Mouse (Mus musculus) liver, embryonic 15.5 days (tissue): Measurements from ENCODE around the gene Gm5617. TPM values are rescaled to one million over a fixed set of nuclear protein-coding genes. Genes with fewer than 3 reads are reported as not detected.
"Not testable (repeated sequence)": the region's sequence is repeated elsewhere in the genome, so short reads cannot be mapped to it uniquely, and the experiment has no call there.

ENCODE experiments used
- ATAC-seq: fragments of 200-750 bp; cut with Nextera tagmentation; 2 replicates; pipeline ENCODE4 v1.8.0; 2017; ENCODE audit warnings: moderate number of reproducible peaks, mild to moderate bottlenecking, moderate library complexity; ENCODE audit not compliant: insufficient read depth
- H3K27ac ChIP-seq: fragments of 300-500 bp; sonication (generic); replicated peaks from 2 replicates; pipeline ENCODE4 v1.5.1; 2015; ENCODE audit warnings: mild to moderate bottlenecking, inconsistent platforms
- H3K27me3 ChIP-seq: fragments of 300-500 bp; sonication (generic); 2 replicates; pipeline ENCODE4 v1.6.1; 2015; ENCODE audit warnings: mild to moderate bottlenecking, inconsistent platforms
- H3K36me3 ChIP-seq: fragments of 300-500 bp; sonication (generic); replicated peaks from 2 replicates; pipeline ENCODE4 v1.6.1; 2015; ENCODE audit warnings: moderate library complexity, mild to moderate bottlenecking, inconsistent platforms
- H3K4me1 ChIP-seq: fragments of 300-500 bp; sonication (generic); replicated peaks from 2 replicates; pipeline ENCODE4 v1.6.1; 2015; ENCODE audit warnings: inconsistent platforms
- H3K4me2 ChIP-seq: fragments of 300-500 bp; sonication (generic); 2 replicates; pipeline ENCODE4 v1.6.1; 2015; ENCODE audit warnings: moderate library complexity, mild to moderate bottlenecking, inconsistent platforms
- H3K4me3 ChIP-seq: fragments of 300-500 bp; sonication (generic); replicated peaks from 2 replicates; pipeline ENCODE4 v1.5.1; 2015; ENCODE audit warnings: mild to moderate bottlenecking, inconsistent platforms
- H3K9ac ChIP-seq: fragments of 300-500 bp; sonication (generic); 2 replicates; pipeline ENCODE4 v1.6.1; 2015; ENCODE audit warnings: moderate library complexity, mild to moderate bottlenecking, inconsistent platforms
- H3K9me3 ChIP-seq: fragments of 300-500 bp; sonication (generic); replicated peaks from 2 replicates; pipeline ENCODE4 v1.6.1; 2016; ENCODE audit warnings: inconsistent platforms
- WGBS: fragments of 180-500 bp; shearing (Covaris S2); methylation state at CpG from one replicate; pipeline ENCODE4 v1.1.7; 2015; ENCODE audit warnings: mixed read lengths; ENCODE audit not compliant: insufficient replicate concordance; 5-methylcytosine and 5-hydroxymethylcytosine counted together
- polyA plus RNA-seq: library from polyadenylated mRNA; unstranded; fragments of >200 nt; fragmentation: Nextera tagmentation; extraction: Ambion mirVana; gene quantifications from 2 replicates; pipeline ENCODE4 v1.2.1, GENCODE M21; 2015

Gm5617 gene
- polyA plus RNA-seq, 1 experiment from 2014 or later: 17.3 TPM

DNA sequence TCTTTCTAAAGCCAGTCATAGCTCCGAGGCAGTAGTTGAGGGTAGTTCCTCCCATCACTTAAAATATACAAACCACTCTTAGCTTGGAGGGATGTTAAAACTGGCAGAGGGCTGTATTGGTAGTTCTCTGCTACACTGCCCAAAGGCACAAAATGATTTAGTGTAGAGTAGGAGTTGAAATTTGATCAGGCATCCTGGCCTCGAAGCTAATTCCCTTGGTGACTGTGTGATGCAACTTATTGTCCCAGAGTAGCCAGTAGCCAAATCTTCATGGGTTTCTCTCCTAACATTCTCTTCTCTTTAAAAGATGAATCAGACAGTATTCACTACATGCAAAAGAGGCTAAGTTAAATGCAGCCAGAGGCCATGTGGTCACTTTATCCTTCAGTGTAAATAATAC lies 7.8 kb downstream of the Gm5617 start:
- no peak for ATAC-seq
- peaks cover 19% of the 10 kb centered on the region for H3K27me3 ChIP-seq
- no peaks in the 10 kb centered on the region for H3K36me3 ChIP-seq
- H3K4me1 ChIP-seq: no peaks in the 10 kb centered on the region
- 43% methylated on average over 2 of the region's 2 CpGs for WGBS
- no peaks in the 10 kb centered on the region for H3K9me3 ChIP-seq
- no peak overlapping the region for H3K4me3 ChIP-seq
- H3K4me2 ChIP-seq: no peak overlapping the region
- no peak overlapping the region for H3K9ac ChIP-seq
- no peak overlapping the region for H3K27ac ChIP-seq

DNA sequence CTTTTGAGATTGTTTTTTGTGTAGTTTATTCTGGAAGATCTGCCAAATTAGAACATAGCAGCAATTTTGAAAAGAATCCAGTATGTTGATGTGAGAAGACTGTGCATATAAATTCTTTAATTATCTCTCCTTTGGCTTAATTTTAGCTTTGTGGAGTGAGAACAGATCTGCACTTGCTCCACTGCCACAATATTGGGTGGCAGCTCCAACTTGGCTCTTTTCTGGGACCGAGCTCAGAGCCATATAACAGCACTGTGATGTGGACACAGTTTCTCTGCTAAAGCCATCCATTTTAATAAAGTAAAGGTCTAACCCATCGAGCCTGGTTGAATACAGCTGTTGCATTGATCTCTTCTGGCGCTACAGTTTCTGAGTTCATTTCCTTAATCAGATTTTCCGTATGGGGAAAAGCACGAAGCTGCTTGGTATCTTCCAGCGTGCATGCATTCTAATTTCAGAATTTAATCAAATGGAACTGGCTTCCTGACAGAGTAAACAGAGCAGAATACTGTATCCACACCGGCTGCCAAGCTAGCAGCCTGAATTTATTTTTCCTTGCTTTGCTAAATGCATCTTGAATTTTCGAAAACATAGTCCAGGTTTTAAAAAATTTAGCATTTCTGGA lies 9.6 kb downstream of the Gm5617 start:
- Histone ChIP-seq H3K4me2 (no peak overlapping the region), H3K4me3 (no peak overlapping the region), H3K4me1 (no peaks in the 10 kb centered on the region), H3K9me3 (no peaks in the 10 kb centered on the region), H3K9ac (no peak overlapping the region), H3K27ac (no peak overlapping the region), H3K36me3 (no peaks in the 10 kb centered on the region), H3K27me3 (peaks cover 19% of the 10 kb centered on the region)
- no peak for ATAC-seq
- WGBS: 60% methylated on average over 8 of the region's 8 CpGs

DNA sequence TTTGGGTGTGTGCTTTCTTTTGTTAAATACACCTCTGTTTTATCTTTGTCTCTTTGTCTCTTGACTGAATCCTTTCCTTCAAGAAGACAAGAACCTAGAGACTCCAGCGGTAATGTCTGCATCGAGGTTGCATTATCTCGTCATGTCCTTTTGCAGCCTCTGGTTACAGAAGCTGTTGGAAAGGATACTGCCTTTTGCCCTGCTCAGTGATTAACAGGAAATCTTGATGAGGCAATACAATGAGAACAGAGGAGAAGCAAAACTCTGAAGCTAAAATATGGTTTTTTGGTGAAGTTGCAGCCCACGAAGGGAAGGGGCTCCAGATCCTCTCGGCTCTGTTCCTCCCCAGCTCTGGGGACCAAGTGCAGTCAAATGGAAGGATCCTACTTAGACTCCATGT lies 14.9 kb downstream of the Gm5617 start:
- Histone ChIP-seq H3K4me2 (no peak overlapping the region), H3K36me3 (no peaks in the 10 kb centered on the region), H3K27ac (no peak overlapping the region), H3K9me3 (no peaks in the 10 kb centered on the region), H3K4me1 (no peaks in the 10 kb centered on the region), H3K9ac (no peak overlapping the region), H3K4me3 (no peak overlapping the region), H3K27me3 (peaks cover 4% of the 10 kb centered on the region; the same call in 1 of the 2 replicates)
- ATAC-seq: no peak
- WGBS: 44% methylated on average over 5 of the region's 5 CpGs

DNA sequence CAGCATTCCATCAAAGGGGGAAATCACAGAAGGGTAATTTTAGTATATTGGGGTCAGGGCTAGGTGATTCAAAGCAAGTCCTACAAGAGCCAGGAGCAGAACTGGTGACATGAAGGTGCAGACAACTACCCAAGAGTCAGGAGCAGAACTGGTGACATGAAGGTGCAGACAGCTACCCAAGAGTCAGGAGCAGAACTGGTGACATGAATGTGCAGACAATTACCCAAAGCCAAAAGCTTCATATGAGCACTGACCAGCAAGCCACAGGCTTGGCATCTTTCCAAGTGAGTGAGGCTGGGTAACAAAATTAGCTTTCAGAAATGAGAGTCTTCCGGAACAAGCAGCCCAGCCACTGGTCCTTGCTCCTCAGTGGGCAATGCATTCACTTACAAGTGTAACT lies 20.1 kb downstream of the Gm5617 start:
- WGBS: 45% methylated on average over 1 of the region's 1 CpGs
- Histone ChIP-seq H3K9me3 (no peaks in the 10 kb centered on the region), H3K4me2 (no peak overlapping the region), H3K27me3 (no peaks in the 10 kb centered on the region), H3K4me1 (no peaks in the 10 kb centered on the region), H3K4me3 (no peak overlapping the region), H3K27ac (no peak overlapping the region), H3K9ac (no peak overlapping the region), H3K36me3 (no peaks in the 10 kb centered on the region)
- no peak for ATAC-seq

DNA sequence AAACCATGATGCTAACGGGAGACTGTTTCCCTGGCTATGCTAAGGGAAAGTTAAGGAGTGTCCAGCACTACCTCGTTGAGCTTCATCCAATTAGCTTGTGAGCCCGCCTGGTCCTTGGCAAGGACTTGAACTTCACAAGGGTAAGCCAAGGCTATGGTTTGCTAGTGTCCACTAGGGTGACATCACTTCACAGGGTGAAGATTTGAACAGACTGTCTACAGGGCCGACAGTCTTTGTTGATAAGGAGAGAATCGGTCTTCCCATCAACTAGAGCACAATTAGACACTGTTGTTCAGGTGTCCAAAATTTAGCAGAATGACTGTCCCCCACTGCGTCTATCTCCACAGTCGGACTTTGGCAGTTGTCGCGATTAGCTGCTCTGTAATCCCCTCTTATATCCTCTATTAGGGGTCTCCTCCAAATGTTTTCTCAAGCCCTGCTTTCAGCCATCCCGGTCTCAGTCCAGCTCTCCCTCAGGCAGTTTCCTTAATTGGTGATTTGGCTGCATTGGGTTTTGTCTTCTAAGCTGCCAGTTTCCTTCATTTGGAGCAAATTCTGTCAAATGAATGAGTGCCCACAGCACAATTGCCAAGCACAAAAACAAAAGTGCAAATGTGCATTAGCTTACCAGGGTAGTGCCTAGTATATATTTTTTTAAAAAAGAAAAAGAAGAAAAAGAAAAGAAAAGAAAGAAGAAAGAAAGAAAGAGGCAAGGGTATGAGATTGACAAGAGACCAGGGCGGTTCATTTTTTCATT lies 21.6 kb downstream of the Gm5617 start:
- no peak for ATAC-seq
- Histone ChIP-seq H3K9ac (no peak overlapping the region), H3K9me3 (no peaks in the 10 kb centered on the region), H3K36me3 (no peaks in the 10 kb centered on the region), H3K4me2 (no peak overlapping the region), H3K4me1 (no peaks in the 10 kb centered on the region), H3K4me3 (no peak overlapping the region), H3K27ac (no peak overlapping the region), H3K27me3 (no peaks in the 10 kb centered on the region)
- WGBS: 71% methylated on average over 11 of the region's 11 CpGs

DNA sequence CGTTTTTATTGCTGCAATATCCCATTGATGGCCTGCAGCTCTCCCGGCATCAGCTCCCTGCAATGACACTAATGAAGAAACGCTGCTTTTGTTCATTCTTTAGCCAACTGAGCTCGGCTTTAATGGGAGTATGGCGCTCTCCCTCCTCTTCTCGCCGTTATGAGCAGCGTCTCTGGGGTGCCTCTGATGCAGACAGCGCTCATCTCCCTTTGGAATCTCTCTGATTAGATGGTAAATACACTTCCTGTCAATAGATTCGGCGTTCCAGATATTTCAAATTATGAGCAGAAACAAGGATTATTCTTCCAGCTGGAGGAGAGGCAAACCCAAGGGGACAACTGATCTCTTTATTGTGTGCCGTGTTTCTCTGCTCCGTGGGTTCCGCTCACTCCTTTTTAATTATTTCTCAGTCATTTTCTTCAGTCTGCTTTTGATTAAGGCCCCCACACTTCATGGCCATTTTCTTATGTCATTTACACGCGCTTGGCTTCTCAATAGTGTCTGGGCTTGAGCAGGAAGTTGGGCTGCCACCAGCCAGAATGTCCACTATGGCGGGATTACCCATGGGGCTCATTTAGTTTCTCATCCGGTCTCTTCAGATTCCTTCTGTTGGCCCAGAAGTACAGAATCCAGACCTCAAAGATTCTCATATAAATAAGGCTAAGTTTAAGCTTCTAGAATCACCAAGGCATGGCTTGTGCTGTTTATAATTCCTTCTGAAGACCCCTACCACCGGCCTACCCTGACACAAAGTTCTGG lies 22.3 kb downstream of the Gm5617 start:
- Histone ChIP-seq H3K27ac (no peak overlapping the region), H3K9me3 (no peaks in the 10 kb centered on the region), H3K36me3 (no peaks in the 10 kb centered on the region), H3K4me2 (no peak overlapping the region), H3K9ac (no peak overlapping the region), H3K4me3 (no peak overlapping the region), H3K4me1 (no peaks in the 10 kb centered on the region), H3K27me3 (no peaks in the 10 kb centered on the region)
- no peak for ATAC-seq
- 71% methylated on average over 19 of the region's 19 CpGs for WGBS

DNA sequence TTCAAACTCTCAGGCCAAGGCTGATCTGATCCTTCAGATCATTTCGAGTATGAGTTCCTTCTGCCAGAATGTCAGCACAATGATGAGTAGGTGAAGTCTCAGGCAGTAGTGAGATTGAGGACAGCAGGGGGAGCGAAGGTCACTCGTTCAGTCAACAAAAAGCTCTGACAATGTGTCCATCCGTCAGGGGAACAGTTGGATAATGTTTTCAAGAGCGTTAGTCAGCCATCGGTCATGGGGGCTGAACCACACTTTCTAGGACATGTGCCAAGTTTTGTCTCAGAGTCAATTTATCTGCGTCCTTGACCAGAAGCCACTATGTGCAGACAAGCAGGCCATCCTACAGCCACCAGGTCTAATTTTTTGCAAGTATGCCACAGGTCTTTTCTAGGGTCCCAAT lies 25.2 kb downstream of the Gm5617 start:
- H3K4me3 ChIP-seq, H3K9me3 ChIP-seq, ATAC-seq, H3K9ac ChIP-seq, H3K27me3 ChIP-seq, H3K27ac ChIP-seq, H3K4me1 ChIP-seq, H3K36me3 ChIP-seq, H3K4me2 ChIP-seq: not testable (repeated sequence)
- WGBS: 51% methylated on average over 5 of the region's 7 CpGs

DNA sequence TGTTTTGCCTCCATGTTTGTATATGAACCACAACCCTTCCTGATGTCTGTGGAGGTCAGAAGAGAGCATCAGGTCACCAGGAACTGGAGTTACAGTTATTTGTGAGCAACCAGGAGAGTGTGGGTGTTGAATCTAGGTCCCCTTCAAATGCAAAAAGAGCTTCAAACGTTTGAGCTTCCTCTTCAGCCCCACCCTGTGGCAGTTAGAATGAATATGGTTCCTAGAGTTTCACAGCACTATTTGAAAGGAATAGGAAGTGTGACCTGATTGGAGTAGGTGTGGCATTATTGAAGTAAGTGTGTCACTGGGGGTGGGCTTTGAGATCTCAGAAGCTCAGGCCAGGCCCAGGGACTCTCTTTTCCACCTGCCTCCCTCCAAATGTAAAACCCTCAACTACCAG lies 30.3 kb downstream of the Gm5617 start:
- H3K27me3 ChIP-seq: no peaks in the 10 kb centered on the region
- WGBS: 4% methylated on average over 1 of the region's 1 CpGs
- H3K27ac ChIP-seq: no peak overlapping the region
- no peaks in the 10 kb centered on the region for H3K4me1 ChIP-seq
- no peak for ATAC-seq
- H3K36me3 ChIP-seq: no peaks in the 10 kb centered on the region
- H3K9me3 ChIP-seq: no peaks in the 10 kb centered on the region
- no peak overlapping the region for H3K4me3 ChIP-seq
- H3K9ac ChIP-seq: no peak overlapping the region
- H3K4me2 ChIP-seq: no peak overlapping the region

DNA sequence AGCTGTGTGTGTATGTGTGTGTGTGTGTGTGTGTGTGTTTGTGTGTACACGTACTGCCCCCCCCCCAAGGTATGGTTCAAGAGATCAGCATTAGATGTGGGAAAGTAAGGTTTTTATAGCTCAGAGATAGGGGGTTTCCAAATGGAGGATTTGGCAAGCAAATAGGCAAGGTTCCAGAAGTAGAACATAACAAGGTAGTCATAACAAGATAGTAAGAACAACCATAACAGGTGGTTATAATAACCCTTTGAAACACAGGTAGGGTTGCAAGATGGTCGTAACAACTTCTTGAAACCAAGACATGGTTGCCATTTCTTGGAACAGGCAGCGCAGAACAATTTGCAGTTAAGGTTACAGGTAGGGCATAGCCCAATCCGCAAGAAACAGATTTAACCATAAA lies 31.3 kb downstream of the Gm5617 start:
- WGBS: 74% methylated on average over 4 of the region's 4 CpGs
- Histone ChIP-seq H3K4me3 (no peak overlapping the region), H3K4me2 (no peak overlapping the region), H3K27ac (no peak overlapping the region), H3K9me3 (no peaks in the 10 kb centered on the region), H3K27me3 (no peaks in the 10 kb centered on the region), H3K9ac (no peak overlapping the region), H3K4me1 (no peaks in the 10 kb centered on the region), H3K36me3 (no peaks in the 10 kb centered on the region)
- no peak for ATAC-seq

DNA sequence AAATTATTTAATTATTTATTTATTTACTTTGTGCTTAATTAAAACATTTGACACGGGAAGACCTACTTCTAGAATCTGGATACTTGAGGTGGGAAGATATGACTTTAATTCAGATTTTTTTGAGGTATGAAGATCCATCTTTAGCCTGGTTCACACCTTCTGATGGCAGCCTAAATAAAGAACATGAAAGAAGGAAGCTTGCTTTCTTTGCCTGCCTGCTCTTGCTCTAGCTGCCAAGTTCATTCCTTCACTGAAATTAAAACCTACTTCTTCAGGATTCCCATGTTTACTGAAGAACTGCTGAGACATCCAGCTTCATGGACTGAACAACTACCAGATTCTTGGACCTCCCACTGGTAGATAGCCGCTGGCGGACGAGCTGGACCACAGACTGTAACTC lies 36.1 kb downstream of the Gm5617 start:
- WGBS: 68% methylated on average over 4 of the region's 4 CpGs
- no peak overlapping the region for H3K4me3 ChIP-seq
- H3K4me1 ChIP-seq: no peaks in the 10 kb centered on the region
- H3K9ac ChIP-seq: no peak overlapping the region
- no peak overlapping the region for H3K27ac ChIP-seq
- H3K4me2 ChIP-seq: no peak overlapping the region
- no peaks in the 10 kb centered on the region for H3K9me3 ChIP-seq
- H3K36me3 ChIP-seq: no peaks in the 10 kb centered on the region
- no peaks in the 10 kb centered on the region for H3K27me3 ChIP-seq
- no peak for ATAC-seq

DNA sequence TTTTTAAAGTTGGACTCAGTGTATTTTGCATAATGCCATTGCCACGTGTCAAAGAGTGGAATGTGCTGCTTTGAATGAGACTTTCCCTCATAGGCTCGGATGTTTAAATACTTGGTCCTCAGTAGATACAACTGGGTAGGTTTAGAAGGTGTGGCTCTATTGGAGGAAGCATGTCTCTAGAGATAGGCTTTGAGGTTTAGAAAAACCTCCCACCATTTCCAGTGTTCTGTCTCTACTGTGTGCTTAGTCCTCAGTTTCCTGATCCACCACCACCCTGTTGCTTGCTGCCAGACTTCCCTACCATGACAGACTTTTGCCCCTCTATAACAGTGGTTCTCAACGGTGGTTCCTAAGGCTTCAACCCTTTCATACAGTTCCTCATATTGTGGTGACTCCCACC lies 37.0 kb downstream of the Gm5617 start:
- Histone ChIP-seq H3K9me3 (no peaks in the 10 kb centered on the region), H3K27ac (no peak overlapping the region), H3K4me3 (no peak overlapping the region), H3K4me1 (no peaks in the 10 kb centered on the region), H3K9ac (no peak overlapping the region), H3K36me3 (no peaks in the 10 kb centered on the region), H3K4me2 (no peak overlapping the region), H3K27me3 (peaks cover 2% of the 10 kb centered on the region; the same call in 1 of the 2 replicates)
- 14% methylated on average over 3 of the region's 3 CpGs for WGBS
- no peak for ATAC-seq
